Mouse (Mus musculus) hindbrain, embryonic 14.5 days (tissue): ENCODE results near the gene Hist1h3e. TPM values are rescaled to one million over a fixed set of nuclear protein-coding genes. Genes with fewer than 3 reads are reported as not detected.

ENCODE experiments used
- ATAC-seq: fragments of 200-750 bp; cut with Nextera tagmentation; 2 replicates; pipeline ENCODE4 v1.8.0; 2017; ENCODE audit warnings: moderate number of reproducible peaks, mild to moderate bottlenecking, moderate TSS enrichment, moderate library complexity; ENCODE audit not compliant: low FRiP score
- DNase-seq: peaks from one replicate; pipeline ENCODE4 v3.0.0-alpha.2; 2015; ENCODE audit warnings: low spot score
- H3K27ac ChIP-seq: fragments of 300-500 bp; sonication (generic); 2 replicates; pipeline ENCODE4 v1.5.1; 2014; ENCODE audit warnings: mild to moderate bottlenecking, moderate library complexity
- H3K27me3 ChIP-seq: fragments of 300-500 bp; sonication (generic); 2 replicates; pipeline ENCODE4 v1.6.1; 2014; ENCODE audit warnings: mild to moderate bottlenecking, low read length, mixed read lengths; ENCODE audit not compliant: control insufficient read depth, insufficient read depth
- H3K36me3 ChIP-seq: fragments of 300-500 bp; sonication (generic); replicated peaks from 2 replicates; pipeline ENCODE4 v1.6.1; 2014; ENCODE audit not compliant: control insufficient read depth, insufficient read depth
- H3K4me1 ChIP-seq: fragments of 300-500 bp; sonication (generic); replicated peaks from 2 replicates; pipeline ENCODE4 v1.6.1; 2014; ENCODE audit warnings: antibody characterized with exemption, low read length, mixed read lengths; ENCODE audit not compliant: control insufficient read depth, insufficient read depth
- H3K4me2 ChIP-seq: fragments of 300-500 bp; sonication (generic); replicated peaks from 2 replicates; pipeline ENCODE4 v1.6.1; 2014; ENCODE audit warnings: mild to moderate bottlenecking, moderate library complexity
- H3K4me3 ChIP-seq: fragments of 300-500 bp; sonication (generic); replicated peaks from 2 replicates; pipeline ENCODE4 v1.5.1; 2014; ENCODE audit warnings: mild to moderate bottlenecking, low read length
- H3K9ac ChIP-seq: fragments of 300-500 bp; sonication (generic); 2 replicates; pipeline ENCODE4 v1.6.1; 2014
- H3K9me3 ChIP-seq: fragments of 300-500 bp; sonication (generic); 2 replicates; pipeline ENCODE4 v1.6.1; 2016; ENCODE audit warnings: low read length; ENCODE audit not compliant: control insufficient read depth
- WGBS: fragments of 180-500 bp; shearing (Covaris S2); extraction: QIAGEN DNeasy Blood & Tissue Kit; methylation state at CpG from one replicate; pipeline ENCODE4 v1.1.7; 2014; 5-methylcytosine and 5-hydroxymethylcytosine counted together
- polyA plus RNA-seq: library from polyadenylated mRNA; unstranded; fragments of >200 nt; fragmentation: Nextera tagmentation; extraction: Ambion mirVana; gene quantifications from 2 replicates; pipeline ENCODE4 v1.2.1, GENCODE M21; 2014

Gene Hist1h3e
- polyA plus RNA-seq, 1 experiment from 2014 or later = 3.1 TPM

DNA sequence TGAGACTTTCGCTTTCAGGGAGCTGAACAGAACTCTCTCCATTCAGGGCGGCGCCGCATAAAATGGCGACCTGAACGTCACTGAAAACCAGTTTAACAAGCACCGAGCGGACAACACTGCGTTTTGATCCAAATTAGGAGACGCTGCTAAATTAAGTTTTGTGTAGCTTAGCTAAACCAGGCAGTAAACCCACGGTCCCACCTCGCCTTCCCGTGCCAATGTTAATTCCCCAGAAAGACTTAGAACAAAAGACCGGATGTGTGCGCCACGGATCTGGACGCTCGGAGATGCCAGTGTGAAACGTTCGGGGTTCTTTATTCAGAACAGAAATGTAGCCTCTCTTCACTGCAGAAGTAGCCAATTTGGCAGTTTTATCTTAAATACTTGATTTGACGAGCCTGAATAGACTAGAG is 22.9 kb upstream of the Hist1h3e start:
- no peaks in the 10 kb centered on the region for H3K27me3 ChIP-seq
- H3K4me2 ChIP-seq = peak overlapping the region; percentile 95
- H3K9me3 ChIP-seq = no peaks in the 10 kb centered on the region
- ATAC-seq = no peak
- DNase-seq = peak; percentile 76
- no peaks in the 10 kb centered on the region for H3K36me3 ChIP-seq
- peak overlapping the region; percentile 47 for H3K4me3 ChIP-seq
- H3K9ac ChIP-seq = peak overlapping the region; percentile 82
- H3K27ac ChIP-seq = peak overlapping the region; percentile 95
- under 1% methylated on average over 21 of the region's 21 CpGs for WGBS
- H3K4me1 ChIP-seq = peaks cover 36% of the 10 kb centered on the region

DNA sequence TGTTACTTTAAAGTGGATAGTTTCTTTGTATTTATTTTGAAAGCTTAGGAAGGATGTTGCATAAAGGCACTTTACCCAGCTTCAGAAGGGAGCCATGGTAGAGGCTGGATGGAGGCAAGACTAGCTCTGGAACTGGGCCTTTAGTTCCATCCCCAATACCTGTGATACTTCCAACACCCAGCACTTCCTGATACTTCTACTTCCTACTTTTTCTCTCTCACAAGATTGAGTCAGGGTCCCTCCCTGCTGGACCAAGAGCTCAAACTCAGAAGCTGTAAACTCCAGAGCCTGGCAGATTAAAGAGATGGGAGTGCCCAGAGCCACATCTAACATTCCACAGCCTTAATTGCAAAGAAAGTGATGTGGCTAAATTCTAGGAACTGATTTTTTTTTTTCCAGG is 22.2 kb upstream of the Hist1h3e start:
- ATAC-seq (no peak), DNase-seq (no peak)
- Histone ChIP-seq H3K4me2 (peak overlapping the region; percentile 95), H3K4me1 (peaks cover 36% of the 10 kb centered on the region), H3K9me3 (no peaks in the 10 kb centered on the region), H3K36me3 (no peaks in the 10 kb centered on the region), H3K4me3 (peak overlapping the region; percentile 47), H3K27me3 (no peaks in the 10 kb centered on the region), H3K27ac (peak overlapping the region; percentile 95), H3K9ac (peak overlapping the region; percentile 82)

DNA sequence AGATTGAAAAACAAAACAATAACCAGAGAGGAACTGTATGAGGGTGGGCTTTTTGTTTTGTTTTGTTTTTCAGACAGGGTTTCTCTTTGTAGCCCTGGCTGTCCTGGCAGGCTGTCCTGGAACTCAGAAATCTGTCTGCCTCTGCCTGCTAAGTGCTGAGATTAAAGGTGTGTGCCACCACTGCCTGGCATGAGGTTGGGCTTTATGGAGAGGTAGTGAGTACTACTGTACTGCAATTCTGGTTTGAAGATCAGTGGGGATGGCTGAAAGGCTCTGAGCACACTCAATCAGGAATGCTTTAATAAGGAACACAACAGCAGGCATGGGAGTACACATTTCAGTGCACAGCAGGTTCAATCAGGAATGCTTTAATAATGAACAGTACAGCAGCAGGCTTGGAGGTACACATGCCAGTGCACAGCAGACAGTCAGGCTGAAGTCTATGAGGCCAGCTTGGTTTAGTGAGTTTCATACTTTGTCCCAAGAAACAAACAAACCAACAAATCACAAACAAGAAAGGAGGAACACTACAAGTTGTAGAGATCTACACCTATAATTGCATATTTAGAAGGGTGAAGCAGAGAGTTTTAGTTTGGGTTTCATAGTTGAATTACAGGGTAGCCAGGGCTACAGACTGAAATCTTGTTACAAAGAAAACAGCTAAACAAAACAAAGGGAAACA is 21.4 kb upstream of the Hist1h3e start:
- Histone ChIP-seq H3K9me3 (no peaks in the 10 kb centered on the region), H3K4me1 (peaks cover 36% of the 10 kb centered on the region), H3K4me3 (no peak overlapping the region), H3K4me2 (0 out of 2 replicates have a peak overlapping the region, but pooled peaks have one; percentile 99), H3K36me3 (no peaks in the 10 kb centered on the region), H3K27ac (no peak overlapping the region), H3K27me3 (no peaks in the 10 kb centered on the region), H3K9ac (no peak overlapping the region)
- DNase-seq = no peak
- ATAC-seq = no peak

DNA sequence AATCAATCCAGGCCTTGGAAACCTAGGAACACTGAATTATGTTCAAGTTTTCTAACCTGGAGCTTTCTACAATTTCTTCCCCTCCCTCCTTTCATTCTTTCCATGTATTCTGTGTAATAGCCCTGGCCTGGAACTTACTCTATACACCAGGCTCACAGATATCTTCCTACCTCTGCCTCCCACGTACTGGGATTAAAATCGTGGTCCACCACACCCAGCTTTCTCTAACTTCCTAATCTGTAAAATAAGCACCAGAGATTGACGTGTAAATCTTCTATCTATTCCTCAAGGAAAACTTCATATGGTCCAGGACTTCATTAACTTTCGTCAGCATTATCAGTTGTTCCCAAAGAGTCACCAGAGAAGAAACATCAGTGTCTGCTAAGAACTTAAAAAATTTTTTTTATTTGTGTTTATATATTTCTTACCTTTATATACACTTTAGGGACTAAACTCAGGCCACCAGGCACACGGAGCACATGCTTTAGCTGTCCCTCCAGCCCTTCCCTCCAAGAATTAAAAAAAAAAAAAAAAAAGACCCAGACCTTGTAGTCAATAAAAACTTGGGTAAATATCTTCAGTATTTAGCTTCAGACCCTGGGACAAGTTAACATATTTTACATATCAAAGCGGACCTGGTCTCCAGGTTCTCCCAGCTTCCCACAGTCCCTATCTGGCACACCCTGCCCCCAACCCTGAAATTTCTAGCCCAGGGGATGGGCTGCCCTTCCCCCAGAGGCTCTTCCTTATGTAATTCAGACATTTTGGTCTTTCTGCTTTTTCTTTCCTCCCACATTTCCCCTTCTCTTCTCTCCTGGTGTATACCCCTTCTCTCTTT is 20.3 kb upstream of the Hist1h3e start:
- Histone ChIP-seq H3K27me3 (no peaks in the 10 kb centered on the region), H3K27ac (peak overlapping the region; percentile 82), H3K9ac (peak overlapping the region; percentile 70), H3K9me3 (no peaks in the 10 kb centered on the region), H3K4me1 (peaks cover 36% of the 10 kb centered on the region), H3K4me3 (peak overlapping the region; percentile 45), H3K36me3 (no peaks in the 10 kb centered on the region), H3K4me2 (peak overlapping the region; percentile 99)
- 4% methylated on average over 6 of the region's 6 CpGs for WGBS
- ATAC-seq (no peak), DNase-seq (no peak)

DNA sequence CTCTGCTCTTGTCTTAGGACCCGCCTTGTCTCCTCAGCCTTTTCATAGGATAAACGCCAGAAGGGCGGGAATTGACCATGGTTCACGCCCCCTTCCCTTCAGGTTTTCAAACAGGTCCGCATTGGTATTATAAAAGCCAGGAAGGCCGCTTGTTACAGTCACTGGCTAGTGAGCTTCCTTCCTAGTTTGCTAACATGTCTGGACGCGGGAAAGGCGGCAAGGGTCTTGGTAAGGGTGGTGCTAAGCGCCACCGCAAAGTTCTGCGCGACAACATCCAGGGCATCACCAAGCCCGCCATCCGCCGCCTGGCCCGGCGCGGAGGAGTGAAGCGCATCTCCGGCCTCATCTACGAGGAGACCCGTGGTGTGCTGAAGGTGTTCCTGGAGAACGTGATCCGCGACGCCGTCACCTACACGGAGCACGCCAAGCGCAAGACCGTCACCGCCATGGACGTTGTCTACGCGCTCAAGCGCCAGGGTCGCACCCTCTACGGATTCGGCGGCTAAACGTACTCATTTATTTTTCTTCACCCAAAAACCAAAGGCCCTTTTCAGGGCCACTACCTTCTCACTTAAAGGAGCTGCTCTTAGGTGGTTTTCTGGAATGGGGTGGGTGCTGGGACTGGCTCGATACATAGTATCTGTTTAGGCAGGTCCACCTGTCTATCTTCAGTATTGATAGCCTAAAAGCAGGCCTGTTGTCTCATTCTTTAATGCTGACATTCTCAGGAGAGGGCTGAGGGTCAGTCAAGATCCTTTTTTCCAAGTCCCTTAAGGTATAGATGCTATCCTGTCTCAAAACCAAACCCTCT is 19.4 kb upstream of the Hist1h3e start, which contains the start of gene Hist1h4d:
TSS of gene Hist1h4d (plus strand) at position 191 of the 811 bp plus-strand sequence.
- peak; percentile 100 for DNase-seq
- peak; percentile 92 for ATAC-seq
- under 1% methylated on average over 43 of the region's 43 CpGs for WGBS

DNA sequence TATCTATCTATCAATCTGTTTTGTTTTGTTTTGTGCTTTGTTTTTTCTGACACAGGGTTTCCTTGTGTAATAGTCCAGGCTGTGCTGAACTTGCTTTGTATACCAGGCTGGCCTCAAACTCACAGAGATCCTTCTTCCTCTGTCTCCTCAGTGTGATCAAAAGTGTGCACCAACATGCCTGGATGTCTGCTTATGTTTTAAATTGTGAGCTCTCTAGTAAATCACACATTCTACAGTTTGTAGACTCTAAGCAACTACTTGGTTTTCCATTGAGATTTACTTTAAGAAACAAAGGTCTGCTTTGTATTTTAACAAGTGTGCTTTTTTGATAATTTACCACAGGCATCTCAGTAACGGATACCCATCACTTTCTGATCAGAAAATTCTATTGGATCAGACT is 15.7 kb upstream of the Hist1h3e start:
- Histone ChIP-seq H3K9ac (no peak overlapping the region), H3K9me3 (no peaks in the 10 kb centered on the region), H3K36me3 (no peaks in the 10 kb centered on the region), H3K4me1 (peaks cover 30% of the 10 kb centered on the region), H3K4me2 (no peak overlapping the region), H3K4me3 (no peak overlapping the region), H3K27ac (no peak overlapping the region), H3K27me3 (no peaks in the 10 kb centered on the region)
- ATAC-seq (no peak), DNase-seq (no peak)
- 97% methylated on average over 1 of the region's 1 CpGs for WGBS

More for the DNA sequence above, 19.4 kb upstream of the Hist1h3e start, which contains the start of gene Hist1h4d:
- peak within 1 kb of the TSS; percentile 70 for H3K9ac ChIP-seq
- H3K4me2 ChIP-seq = peak within 1 kb of the TSS; percentile 99
- no peaks in the 10 kb centered on the region for H3K27me3 ChIP-seq
- no peaks in the 10 kb centered on the region for H3K9me3 ChIP-seq
- no peaks in the 10 kb centered on the region for H3K36me3 ChIP-seq
- H3K27ac ChIP-seq = peak within 1 kb of the TSS; percentile 82
- peaks cover 33% of the 10 kb centered on the region for H3K4me1 ChIP-seq
- H3K4me3 ChIP-seq = peak within 1 kb of the TSS; percentile 45

DNA sequence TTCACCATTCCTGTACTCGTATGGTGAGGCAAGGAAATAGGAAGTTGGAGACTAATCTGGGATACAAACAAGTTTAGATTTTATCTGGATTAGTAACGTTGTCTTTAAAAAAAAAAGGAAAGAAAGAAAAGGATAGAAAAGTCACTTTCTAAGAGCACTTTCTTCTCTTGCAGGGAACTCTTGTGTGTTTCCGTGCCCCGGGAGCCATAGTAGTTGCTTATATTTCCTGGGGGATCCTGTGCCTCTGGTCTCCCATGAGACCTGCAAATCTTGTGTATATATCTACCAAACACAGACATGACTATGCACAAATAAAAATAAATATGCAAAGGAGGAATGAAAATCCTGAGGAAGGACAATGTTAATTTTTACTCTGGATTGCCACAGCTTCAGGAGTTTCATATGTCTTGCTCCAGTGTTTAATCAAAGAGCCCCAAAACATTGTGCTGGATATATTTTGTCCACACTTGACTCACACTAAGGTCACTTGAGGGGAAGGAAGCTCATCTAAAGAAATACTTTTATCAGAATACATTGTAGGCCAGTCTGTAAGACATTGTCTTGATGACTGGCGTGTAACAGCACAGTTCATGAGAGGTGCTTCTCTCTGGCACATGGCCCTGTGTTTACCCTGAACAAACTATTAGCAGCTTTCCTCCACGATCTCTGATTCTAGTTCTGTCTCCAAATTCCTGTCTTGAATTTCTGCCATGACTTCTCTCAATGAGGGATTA is 14.9 kb upstream of the Hist1h3e start:
- no peaks in the 10 kb centered on the region for H3K9me3 ChIP-seq
- WGBS = 56% methylated on average over 6 of the region's 6 CpGs
- peaks cover 30% of the 10 kb centered on the region for H3K4me1 ChIP-seq
- ATAC-seq (no peak), DNase-seq (no peak)
- H3K27ac ChIP-seq = no peak overlapping the region
- no peaks in the 10 kb centered on the region for H3K27me3 ChIP-seq
- H3K36me3 ChIP-seq = no peaks in the 10 kb centered on the region
- 0 out of 2 replicates have a peak overlapping the region, but pooled peaks have one; percentile 71 for H3K9ac ChIP-seq
- peak overlapping the region; percentile 67 for H3K4me2 ChIP-seq
- H3K4me3 ChIP-seq = peak overlapping the region; percentile 35; the same call in 1 of the 2 replicates

DNA sequence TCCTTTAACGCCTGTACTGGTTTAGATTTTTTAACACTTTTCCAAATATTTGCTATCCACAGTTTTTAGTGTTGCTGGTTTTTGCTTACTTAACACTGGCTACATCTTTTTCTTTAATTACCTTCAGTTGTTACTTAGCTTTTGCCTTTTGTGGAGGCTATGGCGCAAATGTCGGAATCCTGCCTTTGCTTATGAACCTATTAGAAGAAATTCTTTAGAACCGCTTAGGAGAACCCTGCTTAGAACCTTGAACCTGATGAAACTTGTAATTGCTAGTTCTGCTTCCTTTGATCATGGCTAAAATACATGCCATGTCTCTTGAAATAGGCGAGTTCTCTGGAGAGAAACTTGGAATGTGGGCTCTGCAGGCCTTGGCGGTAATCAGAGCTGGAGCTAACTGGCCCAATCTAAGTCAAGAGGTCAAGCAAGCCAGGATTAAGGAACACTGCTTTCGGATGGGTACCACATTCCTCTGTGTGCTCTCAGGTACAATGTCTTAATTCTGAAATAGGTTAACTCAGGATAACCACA is 14.2 kb upstream of the Hist1h3e start:
- Histone ChIP-seq H3K9ac (peak overlapping the region; percentile 71), H3K27me3 (no peaks in the 10 kb centered on the region), H3K4me1 (peaks cover 29% of the 10 kb centered on the region), H3K27ac (peak overlapping the region; percentile 67), H3K4me3 (peak overlapping the region; percentile 35), H3K4me2 (peak overlapping the region; percentile 67), H3K36me3 (no peaks in the 10 kb centered on the region), H3K9me3 (no peaks in the 10 kb centered on the region)
- WGBS = 6% methylated on average over 7 of the region's 7 CpGs
- DNase-seq (no peak), ATAC-seq (no peak)
